Mouse (Mus musculus) ZHBTc4 (cell line): ENCODE measurements at regions not wholly inside any gene's neighbourhood (a gene's known extent, or its start where the extent isn't known, plus 50 kb on each side); places are given as distances from the start of the nearest gene placed in this dataset.

Experiments
- DNase-seq: peaks from one replicate; pipeline ENCODE4 v3.0.0-alpha.2; 2011; ENCODE audit warnings: low read depth, low spot score

GRCm38 (mm10) chr13:51297231-51297880, 111.1 kb upstream of the S1pr3 start:
- no peak for DNase-seq

GRCm38 (mm10) chr13:51299047-51299760, 109.2 kb upstream of the S1pr3 start:
- DNase-seq = no peak

- DNase-seq = no peak
These were observed 107.0 kb upstream of the S1pr3 start for GRCm38 (mm10) chr13:51301476-51301875.

- DNase-seq = no peak
These were observed 105.3 kb upstream of the S1pr3 start for GRCm38 (mm10) chr13:51303112-51303511.

GRCm38 (mm10) chr13:51304631-51305030, 103.8 kb upstream of the S1pr3 start:
- no peak for DNase-seq

GRCm38 (mm10) chr13:51309446-51309845, 99.0 kb upstream of the S1pr3 start:
- DNase-seq = no peak

- no peak for DNase-seq
These were observed 98.4 kb upstream of the S1pr3 start for GRCm38 (mm10) chr13:51310041-51310440.

GRCm38 (mm10) chr13:51311679-51312255, 96.7 kb upstream of the S1pr3 start:
- DNase-seq = no peak

- no peak for DNase-seq
These were observed 95.1 kb upstream of the S1pr3 start for GRCm38 (mm10) chr13:51313129-51313850.

- peak; percentile 9 for DNase-seq
These were observed 93.9 kb upstream of the S1pr3 start for GRCm38 (mm10) chr13:51314541-51314977.

- no peak for DNase-seq
These were observed 93.2 kb upstream of the S1pr3 start for GRCm38 (mm10) chr13:51315008-51315778.

- DNase-seq = no peak
These were observed 92.7 kb upstream of the S1pr3 start for GRCm38 (mm10) chr13:51315779-51316041.

- no peak for DNase-seq
These were observed 85.3 kb upstream of the S1pr3 start for GRCm38 (mm10) chr13:51323058-51323715.

- DNase-seq = no peak
These were observed 83.7 kb upstream of the S1pr3 start for GRCm38 (mm10) chr13:51324714-51325113.

- no peak for DNase-seq
These were observed 83.1 kb upstream of the S1pr3 start for GRCm38 (mm10) chr13:51325298-51325697.

- DNase-seq = no peak
These were observed 82.3 kb upstream of the S1pr3 start for GRCm38 (mm10) chr13:51326128-51326527.

GRCm38 (mm10) chr13:51328131-51328970, 80.1 kb upstream of the S1pr3 start:
- DNase-seq = no peak

GRCm38 (mm10) chr13:51328971-51329346, 79.5 kb upstream of the S1pr3 start:
- no peak for DNase-seq

GRCm38 (mm10) chr13:51329717-51330116, 78.7 kb upstream of the S1pr3 start:
- DNase-seq = no peak

GRCm38 (mm10) chr13:51332271-51332670, 76.2 kb upstream of the S1pr3 start:
- DNase-seq = no peak
